Mouse (Mus musculus): ENCODE results near the gene Znhit2.

DNA sequence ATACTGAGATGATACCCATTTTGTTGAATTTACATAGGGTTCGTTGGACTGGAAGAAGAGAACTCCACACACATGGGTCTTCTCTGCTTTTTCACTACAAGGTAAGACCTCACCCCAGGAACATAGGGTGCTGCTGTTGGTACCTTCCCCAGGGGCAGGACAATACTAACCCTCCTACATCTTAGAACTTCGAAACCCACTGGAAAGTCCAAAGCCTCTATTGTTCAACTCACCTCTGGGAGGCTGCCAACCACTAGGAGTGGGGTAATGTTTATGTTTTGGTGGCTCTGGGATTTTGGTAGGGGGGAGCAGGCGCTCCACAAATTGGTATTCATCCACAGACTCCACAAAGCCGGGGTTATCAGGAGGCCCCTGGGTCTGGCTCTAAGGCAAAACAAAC is 4.3 kb upstream of the Znhit2 start:
- no peak for TF ChIP-seq CTCF (IDR thresholded peaks at IDR 0.05; ENCODE audit: borderline replicate concordance, control insufficient read depth, extremely low read depth, insufficient read depth, low read length, poor library complexity)
- TF ChIP-seq POLR2A (IDR thresholded peaks at IDR 0.05; ENCODE audit: control insufficient read depth, extremely low read depth, insufficient read depth, low read length, poor library complexity): no peak
